Mouse (Mus musculus) urinary bladder, postnatal 10 days (tissue): ENCODE measurements around the gene Ankrd13c.

ENCODE experiments used
- DNase-seq: peaks from one replicate; pipeline ENCODE4 v3.0.0; 2022; ENCODE audit warnings: low spot score

Gene Ankrd13c

GRCm38 (mm10) chr3:157955466-157955865 lies 8.4 kb downstream of the Ankrd13c start:
- DNase-seq: no peak

GRCm38 (mm10) chr3:157956201-157956600 lies 9.2 kb downstream of the Ankrd13c start:
- DNase-seq: no peak

- no peak for DNase-seq
These were observed 10.3 kb downstream of the Ankrd13c start for GRCm38 (mm10) chr3:157957320-157957719.

DNA sequence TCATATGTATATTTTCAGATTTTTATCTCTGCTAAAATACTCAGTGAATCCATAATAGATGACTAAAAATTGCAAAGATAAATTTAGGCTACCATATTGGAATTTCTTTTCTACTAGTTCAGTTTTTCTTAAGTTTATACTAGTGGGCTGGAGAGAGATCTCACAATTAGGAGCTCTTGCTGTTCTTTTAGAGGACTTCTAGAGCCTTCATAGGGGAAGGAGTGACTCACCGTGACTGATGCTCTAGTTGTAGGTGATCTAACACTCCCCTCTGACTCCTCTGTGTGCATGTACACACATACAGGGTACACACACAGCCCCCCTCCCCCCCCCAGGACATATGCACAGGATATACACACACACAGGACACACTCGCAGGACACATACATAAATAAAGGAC lies 24.1 kb downstream of the Ankrd13c start:
- DNase-seq: no peak

- no peak for DNase-seq
These were observed 26.2 kb downstream of the Ankrd13c start for GRCm38 (mm10) chr3:157973236-157973635.

- no peak for DNase-seq
These were observed 32.6 kb downstream of the Ankrd13c start for GRCm38 (mm10) chr3:157979619-157980018.

GRCm38 (mm10) chr3:157993322-157993721 lies 46.3 kb downstream of the Ankrd13c start:
- no peak for DNase-seq

- no peak for DNase-seq
These were observed 48.7 kb downstream of the Ankrd13c start for GRCm38 (mm10) chr3:157995726-157996125.

DNA sequence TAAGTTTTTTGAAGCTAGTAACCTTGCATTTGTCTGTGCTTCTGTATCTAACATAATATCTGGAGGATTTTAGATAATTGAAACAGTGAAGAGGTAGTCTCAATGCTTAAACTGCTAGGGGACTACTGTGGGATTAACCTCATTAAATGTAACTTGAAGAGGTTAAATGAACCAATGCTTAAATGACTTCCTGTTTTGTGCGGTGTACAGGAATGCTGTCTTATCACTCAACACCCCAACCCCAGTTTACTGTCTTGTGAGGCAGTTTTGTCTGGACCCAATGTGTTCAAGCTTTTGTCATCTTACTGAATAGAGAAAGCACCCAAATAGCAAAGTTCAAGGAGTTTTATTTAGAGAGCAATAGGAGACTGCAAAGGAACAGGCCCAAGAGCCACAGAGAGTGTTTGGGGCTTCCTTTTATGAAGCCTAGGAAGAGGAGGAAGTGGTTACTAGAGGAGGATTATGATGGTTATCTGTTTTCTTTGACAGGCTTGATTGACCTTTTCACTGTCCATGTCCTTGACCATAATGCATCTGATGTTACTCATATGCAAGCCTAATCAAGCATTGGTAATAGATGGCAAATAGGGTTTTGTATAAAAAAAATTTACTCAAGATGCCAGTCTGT lies 51.8 kb downstream of the Ankrd13c start:
- no peak for DNase-seq

DNA sequence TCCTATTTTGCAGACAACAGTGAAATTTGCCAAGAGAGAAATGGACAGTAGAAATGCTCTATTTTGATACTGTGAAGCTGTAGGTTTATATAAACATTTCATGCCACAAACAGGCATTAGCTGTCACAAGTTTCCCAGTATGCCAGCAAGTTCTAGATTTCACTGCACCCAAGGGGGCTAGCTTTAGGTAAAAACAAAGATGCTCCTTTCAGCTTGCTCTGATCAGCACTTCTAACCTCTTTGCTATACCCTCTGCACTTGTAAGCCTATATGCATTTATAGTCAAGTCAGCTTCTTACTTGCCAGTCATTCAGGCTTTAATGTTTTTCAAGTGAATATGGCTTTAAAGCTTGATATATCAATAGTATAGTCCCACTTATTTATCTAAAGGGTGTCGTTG lies 61.6 kb downstream of the Ankrd13c start:
- no peak for DNase-seq

- no peak for DNase-seq
These were observed 62.8 kb downstream of the Ankrd13c start for GRCm38 (mm10) chr3:158009762-158010320.

GRCm38 (mm10) chr3:158031371-158031925 lies 84.4 kb downstream of the Ankrd13c start:
- DNase-seq: peak; percentile 72

GRCm38 (mm10) chr3:158032106-158032505 lies 85.1 kb downstream of the Ankrd13c start:
- no peak for DNase-seq

DNA sequence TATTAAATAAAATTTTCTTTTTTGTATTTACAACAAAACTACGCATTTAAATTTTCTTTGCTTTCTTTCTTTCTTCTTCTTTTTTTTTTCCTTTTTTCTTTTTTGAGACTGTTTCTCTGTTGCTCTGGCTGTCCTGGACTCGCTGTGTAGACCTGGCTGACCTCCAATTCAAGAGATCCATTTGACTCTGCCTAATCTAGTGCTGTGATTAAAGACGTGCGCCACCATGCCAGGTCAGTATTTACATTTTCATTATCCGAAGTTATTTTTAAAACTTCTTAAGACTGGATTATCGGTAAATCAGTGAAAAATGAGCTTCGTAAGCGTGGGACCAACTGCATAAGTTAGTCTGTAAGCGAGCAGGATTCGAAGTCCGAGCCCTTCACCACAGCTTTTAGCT lies 88.8 kb downstream of the Ankrd13c start:
- DNase-seq: no peak

DNA sequence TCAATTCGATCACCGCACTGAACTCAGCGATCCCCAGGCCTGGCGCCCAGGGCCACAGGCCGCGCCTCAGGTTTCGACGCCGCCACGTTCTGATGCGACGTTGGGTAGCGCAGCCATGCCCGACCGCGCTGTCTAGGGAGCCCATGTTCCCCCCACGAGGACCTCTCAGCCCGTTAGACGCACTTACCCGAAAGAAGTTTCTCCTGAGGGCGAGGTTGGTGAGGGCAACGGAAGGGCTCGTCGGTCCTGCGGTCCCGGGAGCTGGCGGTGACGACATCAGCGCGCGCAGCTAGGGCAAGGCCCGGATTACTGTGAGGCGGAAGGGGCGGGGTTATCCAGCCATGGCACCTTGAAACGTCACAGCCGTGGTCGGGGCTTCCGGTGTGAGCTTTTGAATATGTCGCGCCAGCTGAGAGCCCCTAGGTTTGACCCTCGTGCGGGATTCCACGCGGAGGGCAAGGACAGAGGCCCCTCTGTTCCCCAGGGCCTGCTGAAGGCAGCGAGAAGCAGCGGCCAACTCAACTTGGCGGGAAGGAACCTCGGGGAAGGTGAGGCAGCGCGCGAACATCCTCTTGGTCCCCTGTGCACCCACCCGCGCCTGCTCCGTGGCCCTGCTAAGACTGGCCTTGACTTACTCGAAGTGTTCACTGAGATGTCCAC lies 89.4 kb downstream of the Ankrd13c start, which contains the start of the genes Srsf11 and Lrrc40:
Gene Srsf11, minus strand, starts transcription at position 311 of the 660 bp plus-strand sequence.
Gene Lrrc40, plus strand, starts transcription at position 334 of the 660 bp plus-strand sequence.
- DNase-seq: peak; percentile 72

GRCm38 (mm10) chr3:158038106-158038505 lies 91.1 kb downstream of the Ankrd13c start:
- DNase-seq: no peak

GRCm38 (mm10) chr3:158040755-158041154 lies 93.7 kb downstream of the Ankrd13c start:
- DNase-seq: no peak

DNA sequence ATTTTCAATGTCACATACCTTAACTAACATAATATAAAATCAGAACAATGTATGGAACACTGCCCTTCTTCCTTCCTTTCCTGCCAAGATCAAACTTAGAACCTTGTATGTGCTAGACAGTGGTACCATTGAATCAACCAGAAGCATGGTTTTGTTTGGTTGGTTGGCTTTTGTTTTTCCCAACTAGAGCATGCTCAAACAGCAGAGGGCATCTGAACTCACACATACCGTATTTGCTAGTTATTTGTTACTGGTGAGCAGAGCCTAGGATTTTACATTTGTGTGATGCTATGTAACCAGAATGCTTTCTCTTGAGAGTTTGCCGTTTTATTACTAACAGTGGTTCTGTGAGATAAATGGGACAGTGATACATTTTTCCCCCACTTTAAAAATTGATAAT lies 102.5 kb downstream of the Ankrd13c start:
- no peak for DNase-seq
